Comparison of ENCODE assay signal across 10 mouse cellular contexts in genomic region chr14:119138786-119139100, GRCm38 (mm10). TPM values are rescaled to one million over a fixed set of nuclear protein-coding genes. Genes with fewer than 3 reads are reported as not detected.
DNase-seq lines count a peak whose midpoint lies in the region; ATAC-seq lines count a peak whose summit lies in the region.
"Had no signal": no experiment of that assay in that cellular context is flagged by ENCODE, and none has a peak within 500 bp of the region (broad histone marks: within the 10 kb centered on the region; RNA-seq: fewer than 3 reads in every experiment).

No protein-coding gene starts in this region.

- no peak overlapping the region for H3K27ac ChIP-seq in heart, embryonic 10.5 days
- no peak overlapping the region for H3K27ac ChIP-seq in hindbrain, embryonic 13.5 days
- no peak overlapping the region for H3K27ac ChIP-seq in midbrain, embryonic 10.5 days (replicated peaks)

- 3% methylated on average over 20 of the region's 20 CpGs for WGBS in heart, embryonic 10.5 days
- under 1% methylated on average over 20 of the region's 20 CpGs for WGBS in hindbrain, embryonic 13.5 days
- WGBS in midbrain, embryonic 10.5 days, result under 1% methylated on average over 20 of the region's 20 CpGs

- H3K4me2 ChIP-seq in hindbrain, embryonic 13.5 days, result peak overlapping the region; percentile 99

- H3K9ac ChIP-seq in hindbrain, embryonic 13.5 days, result peak overlapping the region; percentile 80

- peaks cover 16% of the 10 kb centered on the region for H3K4me1 ChIP-seq in heart, embryonic 10.5 days
- peaks cover 19% of the 10 kb centered on the region for H3K4me1 ChIP-seq in hindbrain, embryonic 13.5 days (replicated peaks)
- peaks cover 20% of the 10 kb centered on the region for H3K4me1 ChIP-seq in midbrain, embryonic 10.5 days

- DNase-seq in heart, embryonic 10.5 days (ENCODE audit: low spot score), result no peak
- DNase-seq in heart, adult 18-20 months, result no peak
- peak; percentile 4 for DNase-seq in urinary bladder, postnatal 14 days (ENCODE audit: low spot score)
- DNase-seq in urinary bladder, postnatal 10 days (ENCODE audit: low spot score), result no peak
- no peak for DNase-seq in midbrain, embryonic 10.5 days (ENCODE audit: low spot score)
- no peak for DNase-seq in left cerebral cortex, postnatal 25 days (ENCODE audit: low spot score in 2 of 2)

- H3K36me3 ChIP-seq in heart, embryonic 10.5 days, result no peaks in the 10 kb centered on the region
- no peaks in the 10 kb centered on the region for H3K36me3 ChIP-seq in hindbrain, embryonic 13.5 days
- H3K36me3 ChIP-seq in midbrain, embryonic 10.5 days, result no peaks in the 10 kb centered on the region
- H3K36me3 ChIP-seq: G1E had no signal

- intact Hi-C loops in left cerebral cortex, postnatal 25 days (cut with DNase I), result loop anchor here (5.0 kb wide), 2 partner anchors 79 to 719 kb away; no protein-coding TSS in a partner anchor

- no peak for ATAC-seq in hindbrain, embryonic 13.5 days (ENCODE audit: low FRiP score)
- no peak for ATAC-seq in monocyte, adult 5-6 weeks (replicated peaks; ENCODE audit: insufficient number of reproducible peaks, low FRiP score, low TSS enrichment, poor library complexity, severe bottlenecking)

- H3K9me3 ChIP-seq in heart, embryonic 10.5 days, result no peaks in the 10 kb centered on the region
- H3K9me3 ChIP-seq in hindbrain, embryonic 13.5 days, result no peaks in the 10 kb centered on the region
- no peaks in the 10 kb centered on the region for H3K9me3 ChIP-seq in midbrain, embryonic 10.5 days (replicated peaks)

- peak overlapping the region; percentile 79 for H3K4me3 ChIP-seq in heart, embryonic 10.5 days
- H3K4me3 ChIP-seq in hindbrain, embryonic 13.5 days, result peak overlapping the region; percentile 76
- H3K4me3 ChIP-seq in midbrain, embryonic 10.5 days, result peak overlapping the region; percentile 65

- peaks cover 64% of the 10 kb centered on the region for H3K27me3 ChIP-seq in heart, embryonic 10.5 days (ENCODE audit: insufficient read depth, poor library complexity, severe bottlenecking)
- H3K27me3 ChIP-seq in hindbrain, embryonic 13.5 days, result peaks cover 73% of the 10 kb centered on the region
- peaks cover 84% of the 10 kb centered on the region for H3K27me3 ChIP-seq in midbrain, embryonic 10.5 days (ENCODE audit: low read depth, poor library complexity, severe bottlenecking)

RNA-seq across cellular contexts. Expression of gene Hs6st3, which starts 0.6 kb away (rescaled TPM):
- 0.18 TPM in 1 of 2 replicates, not detected in the other for polyA plus RNA-seq in heart, embryonic 10.5 days (2016; fragmentation: Nextera tagmentation; extraction: Ambion mirVana)
- total RNA-seq in heart, adult 18-20 months (2021), result not detected
- polyA plus RNA-seq in hindbrain, embryonic 13.5 days (2015; fragmentation: Nextera tagmentation; extraction: Ambion mirVana), result 1.2 and 1.9 TPM in 2 replicates
- polyA plus RNA-seq in midbrain, embryonic 10.5 days (2016; fragmentation: Nextera tagmentation; extraction: Ambion mirVana), result not detected in 2 replicates
- not detected in 3 replicates for total RNA-seq in monocyte, adult 5-6 weeks (2017)
- 10 to 100 TPM; 72.5 to 72.6 TPM for total RNA-seq in left cerebral cortex, postnatal 25 days (2021)
- total RNA-seq: heart, postnatal 14 days had no signal
- polyA plus RNA-seq: G1E had no signal

RNA-seq across cellular contexts. Expression of gene Uggt2, which starts 39.5 kb away (rescaled TPM):
- polyA plus RNA-seq in heart, embryonic 10.5 days (2016; fragmentation: Nextera tagmentation; extraction: Ambion mirVana), result 11.2 and 11.6 TPM in 2 replicates
- 1 to 10 TPM; 7.4 to 8.0 TPM for total RNA-seq in heart, adult 18-20 months (2021)
- polyA plus RNA-seq in hindbrain, embryonic 13.5 days (2015; fragmentation: Nextera tagmentation; extraction: Ambion mirVana), result 18.5 and 22.2 TPM in 2 replicates
- 13.2 and 14.2 TPM in 2 replicates for polyA plus RNA-seq in midbrain, embryonic 10.5 days (2016; fragmentation: Nextera tagmentation; extraction: Ambion mirVana)
- 4.1 to 9.2 TPM (median 4.9 TPM) in 3 replicates for total RNA-seq in monocyte, adult 5-6 weeks (2017)
- total RNA-seq in left cerebral cortex, postnatal 25 days (2021), result 10 to 100 TPM; 22.4 to 33.3 TPM
- polyA plus RNA-seq: G1E had no signal

Comparison
In these comparisons a context has a peak if more than half of its experiments do, and no peak if none do; other contexts are left out.
1. RNA of gene Hs6st3, which starts 0.6 kb away (total RNA-seq): 72.5 to 72.6 TPM in left cerebral cortex, postnatal 25 days; not detected in heart, adult 18-20 months and not detected in monocyte, adult 5-6 weeks; every median in the first group is over 10 times any median in the second.
2. Peak in every context shown above with its lines, with median percentiles within 50 percentile points of each other: H3K4me3 ChIP-seq.